Mouse (Mus musculus) gastrocnemius, adult 8-10 months (tissue): ENCODE data around the gene Dnajc30. TPM values are rescaled to one million over a fixed set of nuclear protein-coding genes. Genes with fewer than 3 reads are reported as not detected.

ENCODE experiments used
- DNase-seq, 2 experiments: peaks; one replicate each; pipeline ENCODE4 v3.0.0; 2022; ENCODE audit warnings: low spot score in 2 of 2
- total RNA-seq, 4 experiments: library from RNA; stranded (reverse); gene quantifications; 2 replicates each; pipeline ENCODE4 v1.2.4; 2022

Gene Dnajc30
- total RNA-seq, 4 experiments from 2014 or later: 24.3 to 26.8 (median 25.8) TPM

DNA sequence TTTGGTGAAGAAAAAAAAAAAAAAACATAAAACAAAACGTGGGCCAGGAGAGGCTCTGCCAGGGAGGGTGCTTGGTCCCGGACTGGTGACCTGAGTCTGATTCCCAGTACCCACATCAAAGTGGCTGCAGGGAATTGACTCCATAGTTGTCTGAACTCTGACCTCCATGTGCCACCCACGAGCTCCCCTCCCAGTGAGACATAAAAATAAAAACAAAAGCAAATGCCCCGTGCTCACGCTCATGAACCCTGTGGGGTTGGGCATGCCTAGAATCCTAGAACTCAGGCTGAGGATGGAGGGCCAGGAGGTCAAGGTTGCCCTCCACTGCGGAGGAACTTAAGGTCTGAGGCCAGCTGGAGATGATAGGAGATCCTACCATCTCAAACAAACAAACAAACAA lies 45.0 kb downstream of the Dnajc30 start:
- DNase-seq: no peak

DNA sequence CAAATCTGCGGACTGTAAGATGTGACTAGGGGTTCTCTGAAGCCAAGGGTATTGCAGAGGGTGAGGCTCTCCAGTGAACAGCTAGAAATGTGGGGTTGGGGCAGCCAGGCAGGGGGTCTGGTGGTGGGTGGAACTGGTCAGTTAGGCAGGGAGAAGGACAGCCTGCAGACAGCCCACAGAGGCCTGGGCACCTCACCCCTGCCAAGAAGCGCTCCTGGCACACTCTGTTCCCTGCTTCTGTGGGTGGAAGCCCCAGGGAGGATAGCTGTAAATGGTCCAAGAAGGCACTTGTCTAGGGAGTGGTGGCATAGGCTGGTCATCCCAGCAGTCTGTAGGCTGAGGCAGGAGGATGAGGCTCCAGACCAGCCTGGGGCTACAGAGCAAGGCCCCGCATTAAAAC lies 45.4 kb downstream of the Dnajc30 start:
- DNase-seq: peak in 1 of 2 experiments; percentile 36

- no peak for DNase-seq
Measured at GRCm38 (mm10) chr5:135109976-135110375, 46.0 kb downstream of the Dnajc30 start.

- DNase-seq: no peak
Measured at GRCm38 (mm10) chr5:135113782-135114181, 49.8 kb downstream of the Dnajc30 start.

DNA sequence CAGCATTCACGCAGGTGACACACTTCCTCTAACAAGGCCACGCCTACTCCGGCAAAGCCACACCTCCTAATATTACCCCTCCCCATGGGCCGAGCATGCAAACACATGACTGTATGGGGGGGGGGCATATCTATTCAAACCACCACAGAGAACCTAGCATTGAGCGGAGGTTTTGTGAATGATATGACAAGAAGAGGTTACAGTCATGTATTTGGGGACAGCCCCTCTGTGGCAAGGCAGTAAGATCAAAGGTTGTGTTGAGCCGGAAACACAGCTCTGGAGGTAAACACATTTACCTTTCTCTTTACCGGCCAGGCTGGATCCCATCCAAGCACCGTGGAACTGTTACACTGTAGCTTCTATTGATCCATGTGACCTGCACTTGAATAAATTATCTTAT lies 51.2 kb downstream of the Dnajc30 start:
- no peak for DNase-seq

Other genes with a start within 250 kb of the Dnajc30 start
- not detected for gene Tmem270, start 157.5 kb upstream of the Dnajc30 start, total RNA-seq
- not detected for gene Cldn13, start 148.7 kb upstream of the Dnajc30 start, total RNA-seq
- 1 to 10 TPM; 3.8 to 6.1 (median 4.4) TPM for gene Mettl27, start 131.8 kb upstream of the Dnajc30 start, total RNA-seq
- not detected for gene Cldn4, start 117.3 kb upstream of the Dnajc30 start, total RNA-seq
- gene Cldn3, start 78.0 kb upstream of the Dnajc30 start, total RNA-seq: not detected
- 10 to 100 TPM; 38.5 to 54.3 (median 46.0) TPM for gene Abhd11, start 55.0 kb upstream of the Dnajc30 start, total RNA-seq
- gene Stx1a, start 40.7 kb upstream of the Dnajc30 start, total RNA-seq: 1 to 10 TPM in 1 of 4 experiments, under 1 TPM in 3; 0.22 to 1.3 (median 0.39) TPM
- 10 to 100 TPM; 25.7 to 36.4 (median 29.8) TPM for gene Bud23, start 757 bp downstream of the Dnajc30 start, total RNA-seq
- gene Vps37d, start 14.1 kb downstream of the Dnajc30 start, total RNA-seq: under 1 TPM in 3 of 4 experiments, not detected in 1; 0.31 to 0.56 (median 0.41) TPM
- gene Mlxipl, start 25.7 kb downstream of the Dnajc30 start, total RNA-seq: 10 to 100 TPM; 44.9 to 73.8 (median 51.6) TPM
- 10 to 100 TPM in 1 of 4 experiments, 1 to 10 TPM in 3; 8.5 to 12.2 (median 8.9) TPM for gene Tbl2, start 85.5 kb downstream of the Dnajc30 start, total RNA-seq
- gene Bcl7b, start 104.1 kb downstream of the Dnajc30 start, total RNA-seq: 10 to 100 TPM; 25.2 to 34.5 (median 28.4) TPM
- 10 to 100 TPM; 34.2 to 36.5 (median 35.3) TPM for gene Baz1b, start 123.1 kb downstream of the Dnajc30 start, total RNA-seq
- 10 to 100 TPM; 22.0 to 44.3 (median 33.9) TPM for gene Fzd9, start 187.0 kb downstream of the Dnajc30 start, total RNA-seq